Mouse (Mus musculus) kidney, postnatal 4 days (tissue): ENCODE measurements at regions not wholly inside any gene's neighbourhood (a gene's known extent, or its start where the extent isn't known, plus 50 kb on each side); places are given as distances from the start of the nearest gene placed in this dataset.
"Not testable (repeated sequence)": the region's sequence is repeated elsewhere in the genome, so short reads cannot be mapped to it uniquely, and the experiment has no call there.

Source experiments
- DNase-seq, 2 experiments: peaks; one replicate each; pipeline ENCODE4 v3.0.0; 2021; ENCODE audit warnings: mixed read lengths in 2 of 2

DNA sequence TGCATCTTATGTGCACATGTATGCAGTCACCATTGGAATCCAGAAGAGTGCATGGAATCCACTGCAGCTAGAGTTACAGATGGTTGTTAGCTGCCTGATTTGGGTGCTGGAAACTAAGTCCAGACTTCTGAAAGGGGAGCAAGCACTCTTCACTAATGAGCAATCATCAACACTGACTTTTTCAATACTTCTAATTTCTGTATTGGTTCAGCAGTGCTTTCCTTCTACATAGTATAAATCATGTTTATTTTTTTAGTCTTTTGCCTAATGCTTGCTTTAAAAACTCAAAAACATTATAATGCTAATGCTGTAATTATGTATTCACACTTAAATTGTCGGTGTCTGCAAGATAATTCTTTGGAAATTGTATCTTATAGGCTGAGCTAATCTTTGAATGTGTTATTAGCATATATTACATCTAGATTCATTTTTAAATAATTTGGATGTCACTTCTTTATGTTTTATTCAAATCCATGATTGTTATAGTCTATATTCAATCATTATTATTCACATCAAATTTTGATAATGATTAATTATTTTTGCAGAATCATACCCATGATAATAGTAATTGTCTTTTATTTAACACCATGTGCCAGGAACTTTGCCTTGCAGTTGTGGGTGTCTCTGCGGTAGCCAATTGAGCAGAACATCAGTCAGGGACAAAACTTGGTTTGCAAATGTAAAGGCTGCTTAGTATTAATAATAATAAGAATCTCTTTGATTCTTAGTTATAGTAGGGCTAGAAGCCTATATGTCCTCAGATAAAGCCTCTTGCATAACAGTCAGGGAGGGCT, 172.7 kb upstream of the Cntnap5b start:
- DNase-seq, result no peak

- no peak for DNase-seq
Measured at GRCm38 (mm10) chr1:99605213-99605612, 167.4 kb upstream of the Cntnap5b start.

- no peak for DNase-seq
Measured at GRCm38 (mm10) chr1:99619221-99619620, 153.3 kb upstream of the Cntnap5b start.

DNA sequence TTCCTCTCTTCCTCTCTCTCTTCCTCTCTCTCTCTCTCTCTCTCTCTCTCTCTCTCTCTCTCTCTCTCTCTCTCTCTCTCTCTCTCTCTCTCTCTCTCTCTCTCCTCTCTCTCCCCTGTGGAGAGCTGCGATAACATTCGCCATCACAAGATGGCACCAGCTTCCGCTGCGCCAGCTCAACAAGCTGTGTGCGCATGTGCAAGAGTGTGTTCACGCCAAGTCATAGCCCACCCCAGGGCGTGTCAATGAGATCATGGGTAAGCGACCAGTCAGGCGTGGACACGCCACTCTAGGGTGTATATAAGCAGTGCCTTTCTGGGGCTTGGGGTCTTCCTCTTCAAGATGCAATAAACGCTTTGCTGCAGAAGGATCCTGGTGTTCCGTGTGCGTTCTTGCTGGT, 141.6 kb upstream of the Cntnap5b start:
- DNase-seq, result not testable (repeated sequence)

- DNase-seq, result no peak
Measured at GRCm38 (mm10) chr1:99663641-99664040, 108.9 kb upstream of the Cntnap5b start.

GRCm38 (mm10) chr1:99679980-99680379, 92.6 kb upstream of the Cntnap5b start:
- no peak for DNase-seq

DNA sequence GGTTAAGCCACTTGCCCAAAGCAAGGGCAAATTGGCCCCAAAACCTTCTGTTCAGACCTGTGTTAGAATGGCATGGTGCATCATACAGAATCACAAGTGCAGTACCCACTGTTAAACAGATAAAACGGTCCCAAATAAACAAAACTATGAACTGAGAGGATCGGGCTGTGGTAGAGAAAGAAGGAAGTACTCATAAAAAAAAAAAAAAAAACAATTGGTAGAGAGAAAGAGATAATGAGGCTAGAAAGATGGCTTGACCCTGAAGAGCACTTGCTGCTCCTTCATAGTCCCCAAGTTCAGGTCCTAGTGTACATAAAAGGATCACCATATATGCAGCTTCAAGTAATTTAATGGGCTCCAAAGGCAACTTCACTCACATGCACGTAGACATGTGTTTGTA, 75.5 kb upstream of the Cntnap5b start:
- DNase-seq, result no peak

- DNase-seq, result peak in 1 of 2 experiments; percentile 0
Measured at GRCm38 (mm10) chr1:99714912-99715311, 57.7 kb upstream of the Cntnap5b start.

GRCm38 (mm10) chr1:99716266-99716665, 56.3 kb upstream of the Cntnap5b start:
- DNase-seq, result peak in 1 of 2 experiments; percentile 0
